Mouse (Mus musculus): ENCODE results near the gene Snx29.

Snx29 gene

GRCm38 (mm10) chr16:11407932-11408620 lies 85.4 kb downstream of the Snx29 start:
- in situ Hi-C loops (cut with MboI, MseI): loop anchor here (25.0 kb wide), 1 partner anchor 521 kb away; no protein-coding TSS in a partner anchor

DNA sequence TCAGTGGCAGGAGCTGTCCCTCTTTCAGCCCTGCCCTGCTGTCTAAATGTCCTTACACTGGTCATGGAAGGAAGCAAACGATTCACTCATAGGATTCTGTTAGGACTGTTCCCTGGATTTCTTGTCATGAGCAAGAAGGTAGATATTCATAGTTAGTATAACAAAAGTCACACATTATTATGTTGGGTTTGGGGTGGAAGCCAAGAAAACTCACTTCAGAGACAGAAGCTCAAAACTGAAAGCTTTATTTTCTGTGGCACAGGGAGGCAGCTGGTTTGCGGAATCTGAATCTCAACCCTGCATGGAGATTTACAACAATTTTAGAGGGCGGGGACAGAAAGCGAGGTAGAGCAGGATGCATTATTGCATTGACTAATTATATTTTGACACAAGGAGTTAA lies 86.0 kb downstream of the Snx29 start:
- in situ Hi-C loops (cut with MboI, MseI): loop anchor here (25.0 kb wide), 1 partner anchor 521 kb away; no protein-coding TSS in a partner anchor

GRCm38 (mm10) chr16:11414631-11415030 lies 91.9 kb downstream of the Snx29 start:
- in situ Hi-C loops (cut with MboI, MseI): loop anchor here (5.0 to 25.0 kb wide), 3 partner anchors 162 to 527 kb away; partner anchors contain the start of gene Gspt1

DNA sequence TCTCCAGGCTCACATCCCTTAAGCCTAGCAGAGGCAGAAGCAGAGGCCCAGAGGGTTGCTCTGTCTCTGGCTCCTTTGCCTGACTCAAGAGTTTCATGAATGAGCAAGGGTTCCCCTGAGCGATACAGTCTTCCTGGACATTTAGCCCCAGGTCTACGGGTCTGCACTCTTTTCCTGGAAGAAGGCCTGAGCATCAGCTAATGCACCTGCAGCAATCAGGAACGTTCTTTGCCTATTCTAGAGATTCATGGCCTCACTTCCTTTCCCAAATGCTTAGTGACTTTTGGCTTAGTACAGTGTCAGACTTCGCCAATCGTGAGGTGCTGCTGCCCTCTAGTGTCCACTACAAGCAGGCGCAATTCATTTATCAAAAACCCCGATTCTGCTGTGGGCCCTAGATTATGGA lies 95.5 kb downstream of the Snx29 start:
- in situ Hi-C loops (cut with MboI, MseI): loop anchor here (5.0 to 25.0 kb wide), 3 partner anchors 166 to 531 kb away; partner anchors contain the start of gene Gspt1

DNA sequence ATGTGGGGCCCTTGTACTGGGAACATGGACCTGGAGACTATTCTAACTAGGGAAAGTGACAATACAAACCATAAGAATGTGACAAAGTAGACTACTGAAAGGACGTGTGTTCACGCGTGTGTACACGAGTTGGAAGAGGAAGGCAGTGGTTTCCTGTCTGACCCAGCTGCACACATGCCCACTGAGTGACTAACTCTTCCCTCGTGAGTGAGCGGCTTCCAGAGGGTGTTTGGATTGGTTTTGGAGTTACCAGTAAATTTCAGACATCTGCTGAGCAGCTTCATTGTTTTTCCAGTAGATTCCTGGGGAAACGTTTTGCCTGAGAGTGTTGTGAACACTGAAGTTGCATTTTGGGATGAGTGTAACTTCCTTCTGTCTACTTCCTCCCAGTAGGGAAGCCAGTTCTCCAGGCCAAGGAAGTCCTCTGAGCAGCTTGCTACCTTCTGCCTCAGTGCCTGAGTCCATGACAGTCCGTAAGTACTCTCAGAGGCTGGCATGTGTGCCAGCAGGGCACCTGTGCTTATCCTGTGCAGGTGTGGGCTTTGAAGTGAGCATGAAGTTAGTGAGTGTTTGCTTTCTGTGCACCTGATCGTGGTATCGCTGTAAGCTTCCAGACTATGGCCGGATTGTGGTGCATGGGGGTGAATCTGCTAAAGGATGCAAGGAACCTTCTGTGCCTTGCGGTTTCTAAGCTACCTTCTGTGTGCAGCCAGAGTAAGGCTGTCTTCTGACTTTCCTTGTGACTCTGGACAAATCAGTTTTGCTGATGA lies 97.8 kb downstream of the Snx29 start:
- in situ Hi-C loops (cut with MboI, MseI): loop anchor here (5.0 to 25.0 kb wide), 2 partner anchors 182 to 533 kb away; no protein-coding TSS in a partner anchor

DNA sequence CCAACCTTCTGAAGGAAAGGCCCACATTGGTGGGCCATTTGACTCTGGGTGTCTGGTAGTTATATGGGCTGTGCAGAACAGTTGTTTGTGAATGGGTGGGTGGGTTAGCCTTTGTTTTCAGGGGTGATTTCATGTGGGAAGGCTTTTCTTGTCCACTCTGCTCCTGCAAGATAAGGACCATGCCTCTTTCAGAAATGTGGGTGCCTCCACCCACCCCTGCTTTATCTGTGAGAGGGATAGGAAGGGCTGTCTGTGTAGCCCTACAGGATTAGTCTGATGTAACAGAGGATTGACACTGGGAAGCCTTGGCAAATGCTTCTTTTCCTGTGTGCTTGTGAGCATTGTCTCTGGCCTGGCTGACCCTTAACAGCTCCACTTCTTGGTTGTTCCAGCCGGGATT lies 99.5 kb downstream of the Snx29 start:
- in situ Hi-C loops (cut with MboI, MseI): loop anchor here (5.0 to 25.0 kb wide), 2 partner anchors 180 to 535 kb away; no protein-coding TSS in a partner anchor

- in situ Hi-C loops (cut with MboI, MseI): loop anchor here (5.0 to 25.0 kb wide), 2 partner anchors 179 to 536 kb away; no protein-coding TSS in a partner anchor
Observed at GRCm38 (mm10) chr16:11422889-11423610, 100.3 kb downstream of the Snx29 start.

GRCm38 (mm10) chr16:11423611-11424297 lies 101.0 kb downstream of the Snx29 start:
- in situ Hi-C loops (cut with MboI, MseI): loop anchor here (5.0 to 25.0 kb wide), 2 partner anchors 179 to 536 kb away; no protein-coding TSS in a partner anchor

GRCm38 (mm10) chr16:11424568-11425145 lies 101.9 kb downstream of the Snx29 start:
- in situ Hi-C loops (cut with MboI, MseI): loop anchor here (5.0 to 25.0 kb wide), 3 partner anchors 178 to 1688 kb away; partner anchors contain the start of gene Ercc4

DNA sequence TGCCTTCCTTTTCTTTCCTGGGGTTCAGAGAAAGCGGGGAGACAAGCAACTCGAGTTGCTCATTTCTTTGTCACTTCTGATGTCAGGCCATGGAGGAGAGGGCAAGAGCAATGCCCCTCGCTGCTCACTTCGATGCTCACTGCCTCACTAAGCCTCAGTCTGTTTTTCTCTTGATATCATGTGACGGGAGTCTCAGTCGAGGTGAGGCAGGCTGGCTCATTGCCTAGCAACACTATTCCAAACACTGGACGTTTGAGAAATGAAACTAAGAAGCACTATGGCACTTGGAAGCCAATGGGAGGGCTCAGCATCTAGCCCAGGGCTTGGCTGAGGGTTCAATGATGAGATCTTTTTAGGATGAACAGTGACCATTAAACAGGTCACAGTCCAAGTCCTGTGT lies 102.6 kb downstream of the Snx29 start:
- in situ Hi-C loops (cut with MboI, MseI): loop anchor here (25.0 kb wide), 1 partner anchor 1687 kb away; the partner anchor contains the start of gene Ercc4

DNA sequence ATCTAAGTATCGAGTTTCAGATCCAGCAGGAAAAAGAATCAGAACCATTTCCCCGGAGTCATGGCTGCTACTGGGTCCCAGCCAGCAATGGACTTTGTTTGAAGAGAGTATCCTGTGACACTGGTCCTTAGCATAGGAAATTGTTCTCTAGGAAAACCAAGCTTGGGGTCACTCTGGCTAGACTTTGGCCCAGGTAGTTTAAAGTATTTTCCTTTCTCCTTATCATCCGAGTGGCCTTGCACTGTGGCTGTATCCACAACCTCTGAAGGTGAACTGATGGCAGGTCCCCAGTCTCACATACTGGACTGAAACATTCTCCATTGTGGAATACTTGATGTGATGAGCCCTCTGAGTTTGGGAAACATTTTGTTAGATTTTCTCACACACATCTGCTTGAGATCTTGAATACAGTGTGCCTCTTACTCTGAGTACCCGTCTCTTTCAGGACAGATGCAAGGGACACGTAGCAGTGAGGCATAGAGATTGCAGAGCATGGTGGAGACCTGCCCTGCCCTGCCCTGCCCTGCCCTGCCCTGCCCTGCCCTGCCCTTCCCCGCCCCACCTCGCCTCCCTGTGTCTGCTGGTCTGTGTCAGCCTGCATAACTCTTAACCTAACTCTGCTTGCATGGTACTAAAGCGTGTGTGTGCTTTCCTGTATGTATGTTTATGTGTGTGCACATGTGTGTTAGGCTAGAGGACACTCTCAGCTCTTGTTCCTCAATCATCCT lies 104.3 kb downstream of the Snx29 start:
- in situ Hi-C loops (cut with MboI, MseI): loop anchor here (25.0 kb wide), 1 partner anchor 1685 kb away; the partner anchor contains the start of gene Ercc4

GRCm38 (mm10) chr16:11429784-11430183 lies 107.1 kb downstream of the Snx29 start:
- in situ Hi-C loops (cut with MboI, MseI): loop anchor here (25.0 kb wide), 1 partner anchor 1683 kb away; the partner anchor contains the start of gene Ercc4

- in situ Hi-C loops (cut with MboI, MseI): loop anchor here (25.0 kb wide), 1 partner anchor 1682 kb away; the partner anchor contains the start of gene Ercc4
Observed at GRCm38 (mm10) chr16:11430520-11430919, 107.8 kb downstream of the Snx29 start.

DNA sequence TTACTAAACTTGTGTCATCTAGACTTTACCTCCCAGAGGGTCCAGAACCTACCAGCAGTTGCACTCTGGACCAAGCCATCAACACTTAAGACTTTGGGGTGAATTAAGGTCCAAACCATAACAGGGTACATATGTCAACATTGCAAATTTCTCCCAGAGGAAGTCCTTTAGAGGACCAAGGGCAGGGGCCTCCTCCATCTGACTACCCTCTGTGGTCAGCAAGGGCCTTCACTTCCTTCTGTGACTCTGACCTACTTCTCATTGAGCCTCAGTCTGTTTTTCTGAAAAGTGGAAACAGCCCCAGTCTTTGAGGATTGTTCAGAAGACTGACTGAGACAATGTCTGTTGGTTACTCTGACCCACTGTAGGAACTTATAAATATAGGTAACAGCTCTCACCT lies 111.1 kb downstream of the Snx29 start:
- in situ Hi-C loops (cut with MboI, MseI): loop anchor here (25.0 kb wide), 1 partner anchor 1679 kb away; the partner anchor contains the start of gene Ercc4

- in situ Hi-C loops (cut with MboI, MseI): loop anchor here (25.0 kb wide), 1 partner anchor 1675 kb away; the partner anchor contains the start of gene Ercc4
Observed at GRCm38 (mm10) chr16:11437641-11438040, 114.9 kb downstream of the Snx29 start.

DNA sequence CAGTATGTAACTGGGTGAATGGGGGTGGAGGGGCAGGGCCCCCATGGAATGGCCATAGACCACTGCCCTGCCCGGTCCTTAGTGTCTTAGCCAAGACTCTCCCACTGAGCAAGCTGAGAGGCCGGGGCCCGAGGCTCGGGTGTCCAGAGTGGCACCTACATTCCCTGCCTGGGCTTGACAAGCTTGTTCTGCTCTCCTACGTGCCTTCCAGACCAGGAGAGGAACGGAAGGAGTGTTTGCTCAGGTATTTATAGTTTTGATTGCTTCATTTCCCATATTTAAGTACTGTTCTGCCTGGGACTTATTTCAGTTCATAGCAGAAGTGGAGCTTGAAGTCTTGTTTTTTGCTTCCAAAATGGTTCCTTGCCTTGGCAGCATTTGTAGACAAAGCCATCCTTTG lies 116.7 kb downstream of the Snx29 start:
- in situ Hi-C loops (cut with MboI, MseI): loop anchor here (25.0 kb wide), 1 partner anchor 1673 kb away; the partner anchor contains the start of gene Ercc4

DNA sequence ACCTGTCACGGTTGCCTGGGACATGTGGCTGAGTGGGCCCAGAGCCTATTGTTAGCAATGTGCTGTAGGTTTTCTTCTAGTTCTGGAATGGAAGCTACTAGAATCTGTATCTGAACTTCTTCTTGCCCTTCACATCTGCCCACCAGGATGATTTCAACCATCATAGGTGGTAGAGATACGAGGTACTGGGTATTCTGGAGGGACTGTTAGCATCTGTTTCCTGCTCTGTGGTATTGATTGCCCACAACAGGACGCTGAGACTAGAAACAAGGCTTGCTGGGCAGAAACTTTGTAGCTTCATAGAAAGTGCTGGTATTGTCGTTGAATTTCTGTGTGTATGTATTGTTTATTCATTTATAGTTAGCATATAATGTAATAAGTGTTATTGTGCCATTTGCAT lies 118.9 kb downstream of the Snx29 start:
- in situ Hi-C loops (cut with MboI, MseI): loop anchor here (25.0 kb wide), 1 partner anchor 1671 kb away; the partner anchor contains the start of gene Ercc4

GRCm38 (mm10) chr16:11442534-11442933 lies 119.8 kb downstream of the Snx29 start:
- in situ Hi-C loops (cut with MboI, MseI): loop anchor here (25.0 kb wide), 1 partner anchor 1670 kb away; the partner anchor contains the start of gene Ercc4

DNA sequence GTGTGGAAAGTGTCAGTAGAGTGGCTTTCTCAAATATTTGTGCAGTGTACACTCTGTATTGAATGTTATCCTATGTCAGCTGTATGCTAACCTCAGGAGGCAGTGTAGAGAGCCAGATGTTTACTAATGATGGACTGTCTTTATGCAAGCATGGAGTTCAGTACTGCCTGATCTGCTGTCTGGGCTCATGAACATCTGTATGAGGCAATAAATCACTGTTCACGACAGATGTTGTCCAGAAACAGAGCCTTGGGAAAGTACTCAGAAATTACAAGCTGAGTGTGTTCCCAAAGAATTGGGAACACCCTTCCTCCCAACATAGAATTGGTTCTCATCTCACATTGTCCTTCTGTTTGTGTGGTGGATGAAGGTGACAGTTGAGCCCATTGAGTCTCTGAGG lies 121.9 kb downstream of the Snx29 start:
- in situ Hi-C loops (cut with MboI, MseI): loop anchor here (5.0 to 25.0 kb wide), 2 partner anchors 463 to 1668 kb away; partner anchors contain the start of genes Cpped1 and Ercc4

Data from regulatory T cell (primary cell).